Mouse (Mus musculus): ENCODE measurements around the gene Gm21721. TPM values are rescaled to one million over a fixed set of nuclear protein-coding genes. Genes with fewer than 3 reads are reported as not detected.
"Not testable (repeated sequence)": the region's sequence is repeated elsewhere in the genome, so short reads cannot be mapped to it uniquely, and the experiment has no call there.

Gm21721 gene
- not detected in 2 replicates for polyA plus RNA-seq (2015; fragmentation: Nextera tagmentation; extraction: Ambion mirVana)

DNA sequence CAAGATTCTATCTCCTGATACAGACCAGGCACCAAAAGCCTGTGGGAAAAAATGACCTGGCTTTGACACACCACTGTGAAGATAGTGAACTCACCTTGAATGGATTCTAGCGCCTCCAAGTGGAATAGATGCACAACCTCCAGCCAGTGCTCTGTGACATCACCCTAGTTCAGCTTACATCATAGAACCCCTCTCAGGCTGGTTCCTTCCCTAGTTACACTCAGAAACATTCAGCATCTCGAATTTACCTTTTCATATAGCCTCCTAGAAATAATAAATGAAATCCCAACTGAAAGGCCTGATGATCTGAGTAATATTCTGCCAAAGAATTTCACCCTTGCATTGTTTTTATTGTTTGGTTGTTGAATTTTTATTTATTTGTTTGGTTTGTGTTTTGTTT is at the start of gene Gm21721:
Gene Gm21721 (minus strand): TSS at position 101 of the 400 bp plus-strand sequence.
- H3K27ac ChIP-seq; H3K9ac ChIP-seq; ATAC-seq (replicated peaks; ENCODE audit: low FRiP score); H3K36me3 ChIP-seq; H3K9me3 ChIP-seq (replicated peaks); H3K4me1 ChIP-seq; H3K4me3 ChIP-seq (replicated peaks); H3K27me3 ChIP-seq; H3K4me2 ChIP-seq: not testable (repeated sequence)
- no CpG with 5 or more reads among the region's 2 CpGs for WGBS

Other genes starting within 250 kb of the Gm21721 start
- gene Gm21292, start 68.3 kb downstream of the Gm21721 start, polyA plus RNA-seq (2015; fragmentation: Nextera tagmentation; extraction: Ambion mirVana), result not detected in 2 replicates
- gene Gm21812, start 145.0 kb upstream of the Gm21721 start, polyA plus RNA-seq (2015; fragmentation: Nextera tagmentation; extraction: Ambion mirVana), result not detected in 2 replicates
- not detected in 2 replicates for gene Gm21874, start 214.0 kb upstream of the Gm21721 start, polyA plus RNA-seq (2015; fragmentation: Nextera tagmentation; extraction: Ambion mirVana)